Mouse (Mus musculus): ENCODE data around the gene Spats2. TPM values are rescaled to one million over a fixed set of nuclear protein-coding genes. Genes with fewer than 3 reads are reported as not detected.

The Spats2 gene
- polyA plus RNA-seq, 2 experiments: 39.7 to 47.1 TPM

DNA sequence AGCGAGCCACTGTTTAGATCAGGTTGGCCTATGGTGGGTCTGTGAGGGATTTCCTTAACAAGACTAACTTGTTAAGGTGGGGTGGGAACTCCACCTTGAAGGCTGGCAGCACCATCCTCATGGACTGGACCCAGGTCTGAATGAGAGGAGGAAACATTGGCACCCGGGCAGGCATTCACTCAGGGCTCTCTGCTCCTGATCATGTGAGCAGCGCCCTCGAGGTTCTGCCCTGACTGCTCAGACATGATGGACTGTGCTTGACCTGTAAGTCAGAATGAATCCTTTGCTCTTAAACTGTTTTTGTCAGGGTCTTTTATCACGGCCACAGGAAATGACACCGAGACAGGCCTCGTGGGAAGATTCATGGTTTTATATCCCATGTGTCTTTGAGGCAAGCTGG is 20.5 kb upstream of the Spats2 start:
- Histone ChIP-seq H3K36me3 (ENCODE audit: control insufficient read depth, insufficient read depth, low read length) (no peaks in the 10 kb centered on the region), H3K27me3 (ENCODE audit: control insufficient read depth, insufficient read depth, low read length) (no peaks in the 10 kb centered on the region), H3K4me1 (ENCODE audit: control insufficient read depth, insufficient read depth, low read length) (no peaks in the 10 kb centered on the region), H3K4me2 (replicated peaks; ENCODE audit: low read depth, low read length, severe bottlenecking) (no peak overlapping the region), H3K4me3 (replicated peaks; ENCODE audit: low read length) (no peak overlapping the region), H3K27ac (replicated peaks; ENCODE audit: low read depth, low read length) (no peak overlapping the region), H3K9ac (ENCODE audit: low read depth, low read length, severe bottlenecking) (no peak overlapping the region), H3K9me3 (ENCODE audit: control insufficient read depth, low read length) (no peaks in the 10 kb centered on the region)
- DNase-seq (ENCODE audit: low spot score) (no peak), ATAC-seq (ENCODE audit: low FRiP score, low read depth) (no peak)
- 53% methylated on average over 7 of the region's 7 CpGs for WGBS
- no peak for TF ChIP-seq POLR2A (IDR thresholded peaks at IDR 0.05; ENCODE audit: borderline replicate concordance, extremely low read depth, insufficient read depth, insufficient read length)

DNA sequence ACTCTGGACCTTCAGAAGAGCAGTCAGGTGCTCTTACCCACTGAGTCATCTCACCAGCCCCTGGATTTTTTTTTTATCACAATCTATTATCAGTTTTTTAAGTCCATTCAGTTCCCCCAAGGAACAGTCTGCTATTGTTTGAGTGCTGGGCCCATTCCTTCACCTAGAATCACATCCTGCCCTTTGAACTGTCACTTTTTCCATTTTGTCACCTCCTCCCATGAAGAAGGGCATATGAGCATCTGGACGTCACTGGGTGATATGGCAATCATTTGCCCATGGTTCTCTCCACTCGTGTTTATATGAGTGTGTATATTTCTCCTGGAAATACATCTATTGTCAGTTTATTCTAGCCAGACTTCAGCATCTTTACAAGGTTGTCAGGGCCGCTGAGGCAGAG is 17.9 kb upstream of the Spats2 start:
- H3K4me1 ChIP-seq (ENCODE audit: control insufficient read depth, insufficient read depth, low read length): no peaks in the 10 kb centered on the region

DNA sequence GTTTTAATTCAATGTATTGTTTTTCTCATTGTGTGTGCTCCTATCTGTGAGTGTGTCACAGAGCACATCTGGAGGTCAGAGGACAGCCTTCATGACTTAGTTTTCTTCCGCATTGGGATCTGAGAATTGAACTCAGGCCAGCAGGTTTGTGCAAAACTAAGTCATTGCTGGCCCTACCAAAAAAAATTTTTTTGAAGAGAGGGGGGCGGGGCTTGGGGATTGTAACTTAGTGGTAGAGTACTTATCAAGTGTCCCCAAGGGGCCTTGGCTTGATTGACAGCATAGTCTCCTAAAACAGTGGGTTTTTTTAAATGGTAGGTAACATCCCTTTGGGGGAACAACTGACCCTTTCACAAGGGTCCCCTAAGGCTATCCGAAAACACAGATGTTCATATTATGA is 14.6 kb upstream of the Spats2 start:
- no peak overlapping the region for H3K4me3 ChIP-seq (replicated peaks; ENCODE audit: low read length)
- no peak overlapping the region for H3K9ac ChIP-seq (ENCODE audit: low read depth, low read length, severe bottlenecking)
- no peaks in the 10 kb centered on the region for H3K9me3 ChIP-seq (ENCODE audit: control insufficient read depth, low read length)
- peaks cover 5% of the 10 kb centered on the region; the same call in 1 of the 2 replicates for H3K4me1 ChIP-seq (ENCODE audit: control insufficient read depth, insufficient read depth, low read length)
- no peaks in the 10 kb centered on the region for H3K27me3 ChIP-seq (ENCODE audit: control insufficient read depth, insufficient read depth, low read length)
- no peak for TF ChIP-seq POLR2A (IDR thresholded peaks at IDR 0.05; ENCODE audit: borderline replicate concordance, extremely low read depth, insufficient read depth, insufficient read length)
- DNase-seq (ENCODE audit: low spot score) (no peak), ATAC-seq (ENCODE audit: low FRiP score, low read depth) (no peak)
- WGBS: 84% methylated on average over 3 of the region's 3 CpGs
- H3K27ac ChIP-seq (replicated peaks; ENCODE audit: low read depth, low read length): no peak overlapping the region
- H3K36me3 ChIP-seq (ENCODE audit: control insufficient read depth, insufficient read depth, low read length): no peaks in the 10 kb centered on the region
- H3K4me2 ChIP-seq (replicated peaks; ENCODE audit: low read depth, low read length, severe bottlenecking): no peak overlapping the region

More for the DNA sequence above, 17.9 kb upstream of the Spats2 start:
- Histone ChIP-seq H3K9me3 (ENCODE audit: control insufficient read depth, low read length) (no peaks in the 10 kb centered on the region), H3K4me2 (replicated peaks; ENCODE audit: low read depth, low read length, severe bottlenecking) (no peak overlapping the region), H3K9ac (ENCODE audit: low read depth, low read length, severe bottlenecking) (no peak overlapping the region), H3K36me3 (ENCODE audit: control insufficient read depth, insufficient read depth, low read length) (no peaks in the 10 kb centered on the region), H3K4me3 (replicated peaks; ENCODE audit: low read length) (no peak overlapping the region), H3K27me3 (ENCODE audit: control insufficient read depth, insufficient read depth, low read length) (no peaks in the 10 kb centered on the region), H3K27ac (replicated peaks; ENCODE audit: low read depth, low read length) (no peak overlapping the region)
- WGBS: 72% methylated on average over 3 of the region's 3 CpGs
- no peak for TF ChIP-seq POLR2A (IDR thresholded peaks at IDR 0.05; ENCODE audit: borderline replicate concordance, extremely low read depth, insufficient read depth, insufficient read length)
- ATAC-seq (ENCODE audit: low FRiP score, low read depth) (no peak), DNase-seq (ENCODE audit: low spot score) (no peak)

DNA sequence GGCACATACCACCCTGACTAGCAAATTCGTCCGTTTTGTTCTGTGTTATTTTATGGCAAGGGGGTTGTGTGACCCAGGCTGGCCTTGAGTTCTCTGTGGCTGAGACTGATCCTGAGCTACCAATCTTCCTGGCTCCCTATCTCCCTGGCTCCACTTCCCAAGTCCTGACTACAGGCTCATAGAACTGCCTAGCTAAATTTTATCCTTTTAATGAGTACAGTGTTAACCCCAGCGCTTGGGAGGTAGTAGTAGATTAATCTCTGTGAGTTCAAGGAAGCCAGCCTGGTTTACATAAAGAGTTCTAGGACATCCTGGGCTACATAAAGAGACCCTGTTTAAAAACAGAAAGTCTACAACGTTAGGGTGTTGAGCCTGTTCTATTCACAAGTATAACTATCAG is 13.9 kb upstream of the Spats2 start:
- no peak overlapping the region for H3K27ac ChIP-seq (replicated peaks; ENCODE audit: low read depth, low read length)
- peaks cover 5% of the 10 kb centered on the region; the same call in 1 of the 2 replicates for H3K4me1 ChIP-seq (ENCODE audit: control insufficient read depth, insufficient read depth, low read length)
- no peak overlapping the region for H3K4me3 ChIP-seq (replicated peaks; ENCODE audit: low read length)
- H3K9me3 ChIP-seq (ENCODE audit: control insufficient read depth, low read length): no peaks in the 10 kb centered on the region
- no peaks in the 10 kb centered on the region for H3K27me3 ChIP-seq (ENCODE audit: control insufficient read depth, insufficient read depth, low read length)
- H3K9ac ChIP-seq (ENCODE audit: low read depth, low read length, severe bottlenecking): no peak overlapping the region
- H3K4me2 ChIP-seq (replicated peaks; ENCODE audit: low read depth, low read length, severe bottlenecking): no peak overlapping the region
- TF ChIP-seq POLR2A (IDR thresholded peaks at IDR 0.05; ENCODE audit: borderline replicate concordance, extremely low read depth, insufficient read depth, insufficient read length): no peak
- DNase-seq (ENCODE audit: low spot score) (no peak), ATAC-seq (ENCODE audit: low FRiP score, low read depth) (no peak)
- no peaks in the 10 kb centered on the region for H3K36me3 ChIP-seq (ENCODE audit: control insufficient read depth, insufficient read depth, low read length)
- WGBS: 46% methylated on average over 4 of the region's 4 CpGs

DNA sequence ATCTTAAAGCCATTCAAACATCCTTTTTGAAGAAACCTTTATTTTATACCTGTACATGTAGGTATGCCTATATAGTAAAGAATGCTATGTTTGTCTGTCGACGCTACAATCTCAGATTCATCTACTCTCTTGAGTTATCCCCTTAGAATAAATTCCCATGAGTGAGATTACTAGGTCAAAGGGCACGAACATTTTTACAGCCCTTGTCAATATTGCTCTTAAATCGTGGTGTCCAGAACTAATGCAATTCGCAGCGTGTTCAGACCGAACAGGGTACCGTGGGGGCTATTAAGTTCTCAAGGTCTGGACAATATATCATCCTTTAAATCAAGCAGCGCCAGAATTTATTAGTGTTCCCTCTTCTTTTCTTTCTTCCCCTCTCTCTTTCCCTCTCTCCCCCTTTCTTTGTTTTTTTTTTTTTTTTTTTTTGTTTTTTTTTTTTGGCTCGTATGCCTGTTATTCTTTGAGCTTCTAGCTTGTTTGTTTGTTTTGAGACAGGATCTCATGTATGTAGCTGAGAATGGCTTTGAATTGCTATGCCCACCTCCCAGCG is 12.8 kb upstream of the Spats2 start:
- DNase-seq (ENCODE audit: low spot score) (no peak), ATAC-seq (ENCODE audit: low FRiP score, low read depth) (no peak)
- Histone ChIP-seq H3K9me3 (ENCODE audit: control insufficient read depth, low read length) (no peaks in the 10 kb centered on the region), H3K4me2 (replicated peaks; ENCODE audit: low read depth, low read length, severe bottlenecking) (peak overlapping the region; percentile 21; the same call in 1 of the 2 replicates), H3K9ac (ENCODE audit: low read depth, low read length, severe bottlenecking) (no peak overlapping the region), H3K27me3 (ENCODE audit: control insufficient read depth, insufficient read depth, low read length) (no peaks in the 10 kb centered on the region), H3K36me3 (ENCODE audit: control insufficient read depth, insufficient read depth, low read length) (no peaks in the 10 kb centered on the region), H3K4me1 (ENCODE audit: control insufficient read depth, insufficient read depth, low read length) (peaks cover 5% of the 10 kb centered on the region; the same call in 1 of the 2 replicates), H3K27ac (replicated peaks; ENCODE audit: low read depth, low read length) (no peak overlapping the region), H3K4me3 (replicated peaks; ENCODE audit: low read length) (no peak overlapping the region)
- 36% methylated on average over 11 of the region's 11 CpGs for WGBS
- TF ChIP-seq POLR2A (IDR thresholded peaks at IDR 0.05; ENCODE audit: borderline replicate concordance, extremely low read depth, insufficient read depth, insufficient read length): no peak
